Mouse (Mus musculus): ENCODE results near the gene Cenpk.
"Not testable (repeated sequence)": the region's sequence is repeated elsewhere in the genome, so short reads cannot be mapped to it uniquely, and the experiment has no call there.

The Cenpk gene

GRCm38 (mm10) chr13:104228384-104229066, at the start of gene Cenpk, which contains the start of gene Ppwd1:
Cenpk (plus strand) TSS chr13:104228611.
Ppwd1 (minus strand) TSS chr13:104228843.
- peak; percentile 93 to 94 for DNase-seq (ENCODE audit: low spot score in 2 of 2)

- DNase-seq (ENCODE audit: low spot score in 2 of 2): peak; percentile 96 to 97
These were observed 49.7 kb upstream of the Cenpk start, which contains the start of gene Trim23 for GRCm38 (mm10) chr13:104178650-104179121. Trim23 (plus strand) TSS chr13:104178797.

GRCm38 (mm10) chr13:104179176-104179888, 49.1 kb upstream of the Cenpk start:
- DNase-seq (ENCODE audit: low spot score in 2 of 2): no peak

- no peak for DNase-seq (ENCODE audit: low spot score in 2 of 2)
These were observed 41.1 kb upstream of the Cenpk start for GRCm38 (mm10) chr13:104187357-104187756.

GRCm38 (mm10) chr13:104195891-104196290, 32.5 kb upstream of the Cenpk start:
- not testable (repeated sequence) for DNase-seq (ENCODE audit: low spot score in 2 of 2)

- DNase-seq (ENCODE audit: low spot score in 2 of 2): no peak
These were observed 24.1 kb upstream of the Cenpk start for GRCm38 (mm10) chr13:104204313-104204712.

GRCm38 (mm10) chr13:104227478-104227877, 933 bp upstream of the Cenpk start:
- no peak for DNase-seq (ENCODE audit: low spot score in 2 of 2)

GRCm38 (mm10) chr13:104229181-104229580, 770 bp downstream of the Cenpk start:
- no peak for DNase-seq (ENCODE audit: low spot score in 2 of 2)

GRCm38 (mm10) chr13:104258997-104259396, 30.6 kb downstream of the Cenpk start:
- DNase-seq (ENCODE audit: low spot score in 2 of 2): no peak

GRCm38 (mm10) chr13:104285031-104285431, 56.6 kb downstream of the Cenpk start:
- DNase-seq (ENCODE audit: low spot score in 2 of 2): no peak

GRCm38 (mm10) chr13:104285737-104286311, 57.4 kb downstream of the Cenpk start:
- DNase-seq (ENCODE audit: low spot score in 2 of 2): no peak

- no peak for DNase-seq (ENCODE audit: low spot score in 2 of 2)
These were observed 57.9 kb downstream of the Cenpk start for GRCm38 (mm10) chr13:104286336-104286735.

- DNase-seq (ENCODE audit: low spot score in 2 of 2): peak; percentile 77 to 88
These were observed 58.5 kb downstream of the Cenpk start for GRCm38 (mm10) chr13:104286897-104287309.

GRCm38 (mm10) chr13:104287366-104288225, 59.2 kb downstream of the Cenpk start, which contains the start of gene Adamts6:
Adamts6 (plus strand) TSS chr13:104287835.
- DNase-seq (ENCODE audit: low spot score in 2 of 2): no peak

- no peak for DNase-seq (ENCODE audit: low spot score in 2 of 2)
These were observed 59.9 kb downstream of the Cenpk start for GRCm38 (mm10) chr13:104288226-104288859.

GRCm38 (mm10) chr13:104289176-104289575, 60.8 kb downstream of the Cenpk start:
- no peak for DNase-seq (ENCODE audit: low spot score in 2 of 2)

- no peak for DNase-seq (ENCODE audit: low spot score in 2 of 2)
These were observed 67.1 kb downstream of the Cenpk start for GRCm38 (mm10) chr13:104295472-104295871.

All from right cerebral cortex, postnatal 36 days (tissue).